Mouse (Mus musculus): Measurements from ENCODE around the gene Rbbp8nl.

- TF ChIP-seq CTCF (IDR thresholded peaks at IDR 0.05 in 2 of 3, conservative IDR thresholded peaks at IDR 0.05 in 1 of 3; ENCODE audit: control insufficient read depth in 1 of 3, insufficient read depth in 1 of 3, low read depth in 2 of 3, low read length in 3 of 3, poor library complexity in 1 of 3, severe bottlenecking in 1 of 3) (no peak), KAT2A (conservative IDR thresholded peaks at IDR 0.05; ENCODE audit: low read depth, low read length) (no peak), ZNF384 (IDR thresholded peaks at IDR 0.05; ENCODE audit: low read depth, low read length) (no peak), USF2 (IDR thresholded peaks at IDR 0.05; ENCODE audit: borderline replicate concordance in 1 of 2, insufficient read depth in 1 of 2, low read depth in 1 of 2, low read length in 2 of 2) (no peak), POLR2A (IDR thresholded peaks at IDR 0.05; ENCODE audit: control insufficient read depth in 1 of 2, insufficient read depth in 1 of 2, low read depth in 1 of 2, low read length in 2 of 2, poor library complexity in 1 of 2) (no peak), NRF1 (IDR thresholded peaks at IDR 0.05; ENCODE audit: insufficient read depth, low read depth, low read length, poor library complexity, severe bottlenecking) (no peak), MYC (IDR thresholded peaks at IDR 0.05; ENCODE audit: low read depth, low read length) (no peak), EP300 (IDR thresholded peaks at IDR 0.05; ENCODE audit: low read depth in 1 of 2, low read length in 2 of 2) (no peak), GATA1 (IDR thresholded peaks at IDR 0.05; ENCODE audit: low read depth, low read length) (no peak)
These were observed 59.2 kb downstream of the Rbbp8nl start for GRCm38 (mm10) chr2:180230482-180230881.
